Mouse (Mus musculus) gastrocnemius, postnatal 4 days (tissue): Measurements from ENCODE around the gene Ebf3. TPM values are rescaled to one million over a fixed set of nuclear protein-coding genes. Genes with fewer than 3 reads are reported as not detected.

Experiments used
- DNase-seq, 2 experiments: peaks; one replicate each; pipeline ENCODE4 v3.0.0; 2021 to 2022; ENCODE audit warnings: low spot score in 2 of 2, mixed read lengths in 2 of 2
- total RNA-seq, 2 experiments: library from RNA; stranded (reverse); gene quantifications; 2 replicates each; pipeline ENCODE4 v1.2.3; 2021

Ebf3 gene
- total RNA-seq, 2 experiments from 2014 or later, result 45.8 to 50.1 TPM

- DNase-seq, result no peak
Measured at GRCm38 (mm10) chr7:137289290-137289957, 24.8 kb downstream of the Ebf3 start.

- DNase-seq, result peak in 1 of 2 experiments; percentile 45
Measured at GRCm38 (mm10) chr7:137278171-137278570, 36.1 kb downstream of the Ebf3 start.

- DNase-seq, result no peak
Measured at GRCm38 (mm10) chr7:137277713-137278112, 36.5 kb downstream of the Ebf3 start.

- no peak for DNase-seq
Measured at GRCm38 (mm10) chr7:137272252-137272651, 42.0 kb downstream of the Ebf3 start.

- no peak for DNase-seq
Measured at GRCm38 (mm10) chr7:137268452-137269155, 45.6 kb downstream of the Ebf3 start.

GRCm38 (mm10) chr7:137267441-137267840, 46.8 kb downstream of the Ebf3 start:
- DNase-seq, result peak in 1 of 2 experiments; percentile 66

- no peak for DNase-seq
Measured at GRCm38 (mm10) chr7:137266575-137266974, 47.7 kb downstream of the Ebf3 start.

- no peak for DNase-seq
Measured at GRCm38 (mm10) chr7:137262330-137262729, 51.9 kb downstream of the Ebf3 start.

GRCm38 (mm10) chr7:137246213-137246872, 67.9 kb downstream of the Ebf3 start:
- DNase-seq, result peak; percentile 44 to 67

- DNase-seq, result no peak
Measured at GRCm38 (mm10) chr7:137244839-137245238, 69.4 kb downstream of the Ebf3 start.

GRCm38 (mm10) chr7:137240481-137240880, 73.8 kb downstream of the Ebf3 start:
- DNase-seq, result no peak

GRCm38 (mm10) chr7:137239542-137240133, 74.6 kb downstream of the Ebf3 start:
- DNase-seq, result no peak

GRCm38 (mm10) chr7:137237419-137237818, 76.8 kb downstream of the Ebf3 start:
- no peak for DNase-seq

- no peak for DNase-seq
Measured at GRCm38 (mm10) chr7:137223823-137224222, 90.4 kb downstream of the Ebf3 start.

GRCm38 (mm10) chr7:137222831-137223505, 91.3 kb downstream of the Ebf3 start:
- DNase-seq, result no peak

GRCm38 (mm10) chr7:137221599-137221998, 92.6 kb downstream of the Ebf3 start:
- DNase-seq, result no peak

GRCm38 (mm10) chr7:137220436-137220835, 93.8 kb downstream of the Ebf3 start:
- no peak for DNase-seq

- no peak for DNase-seq
Measured at GRCm38 (mm10) chr7:137218706-137219105, 95.5 kb downstream of the Ebf3 start.

GRCm38 (mm10) chr7:137213444-137213843, 100.8 kb downstream of the Ebf3 start:
- DNase-seq, result no peak

GRCm38 (mm10) chr7:137211332-137211731, 102.9 kb downstream of the Ebf3 start:
- no peak for DNase-seq

- no peak for DNase-seq
Measured at GRCm38 (mm10) chr7:137209688-137210345, 104.4 kb downstream of the Ebf3 start.
